Mouse (Mus musculus) lung, adult 2 months (tissue): Measurements from ENCODE around the gene Sbf2. TPM values are rescaled to one million over a fixed set of nuclear protein-coding genes. Genes with fewer than 3 reads are reported as not detected.
"Not testable (repeated sequence)": the region's sequence is repeated elsewhere in the genome, so short reads cannot be mapped to it uniquely, and the experiment has no call there.

ENCODE experiments used
- DNase-seq: peaks from one replicate; pipeline ENCODE4 v3.0.0; 2022
- H3K4me1 ChIP-seq: fragments of 200-500 bp; 2 replicates; pipeline ENCODE4 v1.6.1; 2011; ENCODE audit warnings: low read length; ENCODE audit not compliant: control insufficient read depth, insufficient read depth
- H3K4me3 ChIP-seq: fragments of 200-500 bp; replicated peaks from 2 replicates; pipeline ENCODE3; 2011; ENCODE audit warnings: low read depth, mild to moderate bottlenecking, control low read depth, low read length; ENCODE audit errors: extremely low read depth
- CTCF ChIP-seq: fragments of 200-500 bp; IDR thresholded peaks from 2 replicates; pipeline ENCODE4 v1.5.1; 2011; ENCODE audit warnings: mild to moderate bottlenecking, low read length, control low read depth; ENCODE audit not compliant: insufficient read depth
- POLR2A ChIP-seq: fragments of 200-500 bp; IDR thresholded peaks from 2 replicates; pipeline ENCODE4 v1.6.1; 2011; ENCODE audit warnings: low read depth, mild to moderate bottlenecking, control low read depth, low read length, borderline replicate concordance; ENCODE audit errors: extremely low read depth
- WGBS: fragments of 180-500 bp; shearing (Covaris S2); methylation state at CpG from one replicate; pipeline ENCODE4 v1.1.7; 2018; 5-methylcytosine and 5-hydroxymethylcytosine counted together
- polyA plus RNA-seq: library from polyadenylated mRNA; depleted of rRNA; stranded (reverse); fragments of >200 nt; gene quantifications from 2 replicates; pipeline ENCODE4 v1.2.3, GENCODE M21; 2012

The Sbf2 gene
- polyA plus RNA-seq, 1 experiment = 18.0 TPM

GRCm38 (mm10) chr7:110647559-110648454, 33.1 kb upstream of the Sbf2 start:
- no peak overlapping the region for H3K4me3 ChIP-seq
- WGBS = 60% methylated on average over 15 of the region's 15 CpGs
- DNase-seq = no peak
- peaks cover 5% of the 10 kb centered on the region; the same call in 1 of the 2 replicates for H3K4me1 ChIP-seq
- TF ChIP-seq CTCF = no peak
- no peak for TF ChIP-seq POLR2A

GRCm38 (mm10) chr7:110646611-110647407, 32.1 kb upstream of the Sbf2 start:
- TF ChIP-seq CTCF = no peak
- TF ChIP-seq POLR2A = no peak
- Histone ChIP-seq H3K4me3 (no peak overlapping the region), H3K4me1 (peaks cover 5% of the 10 kb centered on the region; the same call in 1 of the 2 replicates)
- whole genome bisulfite sequencing = 75% methylated on average over 8 of the region's 8 CpGs
- no peak for DNase-seq

DNA sequence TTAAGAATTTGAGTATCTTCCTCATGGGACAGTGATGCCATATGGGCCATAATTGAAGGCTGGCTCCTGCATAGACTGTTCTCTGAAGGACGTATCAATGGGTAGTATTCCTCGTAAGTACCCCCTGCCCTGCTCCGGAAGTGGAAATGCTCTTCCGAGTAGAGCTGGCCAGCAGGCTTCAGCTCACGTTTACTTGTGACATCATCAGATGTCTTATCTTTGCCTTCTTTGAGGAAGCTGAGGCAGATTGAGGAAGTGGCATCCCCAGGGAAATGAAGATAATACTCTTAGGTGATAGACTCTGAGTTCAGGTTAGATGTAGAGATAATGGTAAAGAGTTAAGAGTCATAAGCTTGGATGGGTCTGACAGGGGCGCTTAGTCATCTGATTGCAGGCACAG, 31.1 kb upstream of the Sbf2 start:
- 68% methylated on average over 6 of the region's 6 CpGs for WGBS
- no peak for TF ChIP-seq POLR2A
- TF ChIP-seq CTCF = no peak
- no peak overlapping the region for H3K4me3 ChIP-seq
- peaks cover 5% of the 10 kb centered on the region; the same call in 1 of the 2 replicates for H3K4me1 ChIP-seq
- no peak for DNase-seq

- peak; percentile 46 for DNase-seq
- TF ChIP-seq POLR2A = no peak
- TF ChIP-seq CTCF = 0 out of 2 replicates have a peak, but pooled peaks have one; percentile 32
- Histone ChIP-seq H3K4me3 (no peak overlapping the region), H3K4me1 (peaks cover 3% of the 10 kb centered on the region; the same call in 1 of the 2 replicates)
- WGBS = 64% methylated on average over 5 of the region's 5 CpGs
Measured at GRCm38 (mm10) chr7:110645311-110645710, 30.6 kb upstream of the Sbf2 start.

DNA sequence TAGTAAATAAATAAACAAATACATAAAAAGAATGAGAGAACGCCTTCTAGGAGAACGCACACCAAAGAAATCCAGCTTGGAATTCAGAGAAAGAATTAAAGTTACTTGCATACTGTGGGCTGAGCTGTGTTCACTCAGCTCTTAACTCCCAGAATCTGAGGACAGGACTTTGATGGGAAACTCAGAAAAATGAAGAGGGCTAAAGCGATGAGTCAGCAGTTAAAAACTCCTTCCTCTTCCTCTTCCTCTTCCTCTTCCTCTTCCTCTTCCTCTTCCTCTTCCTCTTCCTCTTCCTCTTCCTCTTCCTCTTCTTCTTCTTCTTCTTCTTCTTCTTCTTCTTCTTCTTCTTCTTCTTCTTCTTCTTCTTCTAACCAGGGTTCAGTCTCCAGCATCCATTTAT, 25.2 kb upstream of the Sbf2 start:
- WGBS = 94% methylated on average over 3 of the region's 3 CpGs
- not testable (repeated sequence) for H3K4me3 ChIP-seq, DNase-seq, H3K4me1 ChIP-seq

DNA sequence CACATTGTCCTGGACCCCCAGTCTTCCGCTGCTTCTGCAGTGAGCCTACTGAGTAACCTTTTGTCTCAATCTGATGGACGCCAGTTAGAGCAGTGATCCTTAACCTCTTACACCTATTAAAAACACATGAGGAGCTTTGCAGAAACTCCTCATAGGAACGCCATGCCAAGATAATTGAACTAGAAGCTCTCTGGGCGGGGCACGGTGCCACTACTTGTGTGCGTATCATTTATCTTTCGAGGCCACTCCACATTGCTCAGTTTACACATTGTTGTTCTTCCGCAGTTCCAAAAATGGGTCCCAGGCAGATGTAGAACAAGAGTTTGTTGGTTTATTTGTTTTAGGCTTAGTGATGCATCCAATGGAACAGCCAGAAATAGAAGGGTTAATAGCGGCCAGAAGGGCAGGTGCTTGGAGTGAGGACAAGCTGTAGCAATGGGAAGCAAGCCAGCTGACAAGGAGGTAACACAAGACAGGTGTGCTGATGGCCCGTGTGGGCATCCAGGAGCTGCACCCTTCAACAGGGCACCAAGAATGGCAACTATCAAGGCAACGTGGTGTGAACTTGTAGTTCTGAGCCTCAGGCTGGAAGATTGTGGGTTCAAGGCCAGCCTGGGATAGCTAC, 24.7 kb upstream of the Sbf2 start:
- H3K4me1 ChIP-seq = no peaks in the 10 kb centered on the region
- no peak for DNase-seq
- WGBS = 79% methylated on average over 11 of the region's 11 CpGs
- no peak for TF ChIP-seq POLR2A
- no peak for TF ChIP-seq CTCF
- H3K4me3 ChIP-seq = no peak overlapping the region

DNA sequence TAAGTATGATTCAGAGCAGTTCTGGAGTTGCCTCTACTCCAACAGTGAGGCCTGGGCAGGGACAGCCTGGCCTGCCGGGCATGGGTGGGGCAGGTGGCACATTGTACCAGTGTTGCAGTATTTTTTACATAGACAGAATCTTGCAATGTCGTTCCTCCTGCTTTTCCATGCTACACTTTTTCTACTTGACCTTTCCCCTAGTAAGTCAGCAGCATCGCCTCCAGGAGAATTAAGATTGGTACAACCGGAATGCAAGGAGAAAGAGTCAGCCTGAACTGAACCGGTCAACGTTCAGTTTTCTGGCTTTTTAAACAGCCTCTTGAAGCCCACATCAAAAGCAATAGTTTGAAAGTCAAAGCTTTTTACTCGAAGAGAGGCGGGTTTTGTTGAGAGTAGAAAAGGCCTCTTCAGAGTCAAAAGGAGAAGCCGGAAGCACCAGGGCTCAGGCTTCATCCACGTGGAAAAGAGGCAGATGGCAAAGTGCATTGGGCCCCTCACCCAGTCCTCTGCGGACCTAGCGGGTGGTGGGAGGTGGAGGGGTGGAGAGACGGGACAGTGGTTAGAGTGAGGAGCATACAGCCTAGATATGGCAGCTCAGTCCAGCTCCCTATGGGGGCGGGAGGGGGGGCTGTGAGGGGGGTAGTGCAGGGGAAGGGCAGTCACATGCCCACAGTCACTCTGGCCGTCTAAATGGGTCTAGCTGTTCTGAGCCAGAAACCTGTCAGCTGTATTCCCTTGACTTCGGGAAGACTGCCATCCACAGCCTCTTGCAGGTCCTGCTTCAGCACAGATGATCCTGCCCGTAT, 23.8 kb upstream of the Sbf2 start:
- Histone ChIP-seq H3K4me1 (no peaks in the 10 kb centered on the region), H3K4me3 (no peak overlapping the region)
- WGBS = 61% methylated on average over 17 of the region's 17 CpGs
- TF ChIP-seq POLR2A (no peak), CTCF (no peak)
- DNase-seq = no peak

- no peak for DNase-seq
- H3K4me3 ChIP-seq = no peak overlapping the region
- no peak for TF ChIP-seq CTCF
- no peaks in the 10 kb centered on the region for H3K4me1 ChIP-seq
- 74% methylated on average over 1 of the region's 1 CpGs for WGBS
Measured at GRCm38 (mm10) chr7:110636559-110636958, 21.8 kb upstream of the Sbf2 start.

GRCm38 (mm10) chr7:110635929-110636328, 21.2 kb upstream of the Sbf2 start:
- no peak for TF ChIP-seq POLR2A
- TF ChIP-seq CTCF = no peak
- no peak for DNase-seq
- Histone ChIP-seq H3K4me1 (no peaks in the 10 kb centered on the region), H3K4me3 (no peak overlapping the region)
- 92% methylated on average over 3 of the region's 3 CpGs for WGBS
